Mouse (Mus musculus) cerebellum, adult 9-10 months (tissue): Measurements from ENCODE around the gene Cd63.

Source experiments
- DNase-seq: peaks from one replicate; pipeline ENCODE4 v3.0.0; 2022

Cd63 gene

DNA sequence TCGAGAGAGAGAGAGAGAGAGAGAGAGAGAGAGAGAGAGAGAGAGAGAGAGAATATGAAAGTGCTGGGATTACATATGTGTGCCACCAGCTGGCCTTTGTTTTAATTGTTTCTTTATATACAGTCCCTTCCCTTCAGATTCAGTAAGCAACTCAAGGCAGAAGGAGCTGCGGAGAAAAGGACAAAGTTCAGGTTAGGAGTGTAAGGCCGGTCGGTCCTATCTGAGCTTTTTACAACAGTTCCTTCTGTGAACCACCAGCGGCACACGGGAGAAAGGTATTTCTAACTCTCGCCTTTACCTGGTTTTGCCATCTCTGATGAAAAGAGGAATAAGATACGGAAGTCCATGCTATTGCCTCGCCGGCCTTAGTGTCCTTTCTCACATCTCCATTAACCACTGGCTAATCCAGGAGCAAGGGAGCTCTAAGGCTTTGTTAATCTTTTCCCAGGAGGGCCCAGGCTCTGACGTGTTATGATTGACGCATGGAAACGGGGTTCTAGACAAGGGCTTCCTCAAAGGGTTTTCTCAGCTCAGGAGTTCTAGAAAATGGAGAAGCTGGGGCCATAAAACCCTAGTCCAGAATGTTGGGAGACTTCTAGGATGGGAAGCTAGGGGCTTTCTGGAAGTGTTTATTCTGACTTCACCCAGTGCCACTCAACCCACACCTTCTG lies 8.1 kb downstream of the Cd63 start:
- no peak for DNase-seq

- peak; percentile 58 for DNase-seq
Measured at GRCm38 (mm10) chr10:128909567-128910028, 8.8 kb downstream of the Cd63 start.

- no peak for DNase-seq
Measured at GRCm38 (mm10) chr10:128910066-128910841, 9.5 kb downstream of the Cd63 start.

DNA sequence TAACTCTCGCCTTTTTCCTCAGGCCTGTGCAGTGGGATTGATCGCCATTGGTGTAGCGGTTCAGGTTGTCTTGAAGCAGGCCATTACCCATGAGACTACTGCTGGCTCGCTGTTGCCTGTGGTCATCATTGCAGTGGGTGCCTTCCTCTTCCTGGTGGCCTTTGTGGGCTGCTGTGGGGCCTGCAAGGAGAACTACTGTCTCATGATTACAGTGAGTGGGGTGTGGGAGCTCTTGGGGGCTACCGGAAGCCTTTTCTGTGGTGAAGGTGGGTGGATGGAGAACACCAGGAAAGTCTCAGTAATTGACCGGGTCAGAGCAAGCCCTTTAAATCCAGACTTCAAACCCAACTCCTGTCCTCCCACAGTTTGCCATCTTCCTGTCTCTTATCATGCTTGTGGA lies 10.6 kb downstream of the Cd63 start:
- DNase-seq = no peak

DNA sequence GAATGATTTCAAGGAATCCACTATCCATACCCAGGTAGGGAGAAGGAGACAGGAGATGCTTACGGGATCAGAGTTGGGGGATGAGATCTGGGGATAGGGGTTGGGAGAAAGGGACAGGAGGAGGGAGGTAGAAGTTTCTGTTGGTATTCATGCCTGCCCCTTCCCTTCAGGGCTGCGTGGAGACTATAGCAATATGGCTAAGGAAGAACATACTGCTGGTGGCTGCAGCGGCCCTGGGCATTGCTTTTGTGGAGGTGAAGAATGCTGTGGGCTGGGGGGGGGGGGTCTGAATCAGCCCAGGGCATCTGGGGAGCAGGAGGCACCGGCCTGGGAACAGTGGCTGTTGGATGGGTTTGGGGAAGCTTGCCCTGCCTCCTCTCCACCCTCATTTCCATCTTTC lies 11.5 kb downstream of the Cd63 start:
- DNase-seq = no peak

DNA sequence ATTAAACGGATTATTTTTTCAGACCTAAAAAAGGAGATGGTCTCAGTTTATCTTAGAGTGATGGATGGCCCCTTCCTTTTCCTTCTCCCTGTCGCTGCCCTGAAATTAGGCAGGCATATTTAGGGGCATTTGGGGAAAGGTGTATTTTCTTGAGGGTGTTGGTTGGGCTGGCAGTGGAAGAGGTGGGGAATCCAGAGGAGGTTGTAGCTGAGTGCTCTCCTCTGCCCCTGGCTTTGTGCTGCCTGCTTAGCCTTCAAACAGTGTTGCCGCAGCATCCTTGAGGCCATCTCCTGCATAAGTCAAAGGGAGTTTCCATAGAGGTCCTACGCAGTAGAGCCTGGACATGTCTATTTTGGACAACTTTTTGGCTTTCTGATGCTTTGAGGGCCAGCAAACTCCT lies 12.0 kb downstream of the Cd63 start:
- DNase-seq = no peak

GRCm38 (mm10) chr10:128913219-128913618 lies 12.4 kb downstream of the Cd63 start:
- DNase-seq = peak; percentile 96

DNA sequence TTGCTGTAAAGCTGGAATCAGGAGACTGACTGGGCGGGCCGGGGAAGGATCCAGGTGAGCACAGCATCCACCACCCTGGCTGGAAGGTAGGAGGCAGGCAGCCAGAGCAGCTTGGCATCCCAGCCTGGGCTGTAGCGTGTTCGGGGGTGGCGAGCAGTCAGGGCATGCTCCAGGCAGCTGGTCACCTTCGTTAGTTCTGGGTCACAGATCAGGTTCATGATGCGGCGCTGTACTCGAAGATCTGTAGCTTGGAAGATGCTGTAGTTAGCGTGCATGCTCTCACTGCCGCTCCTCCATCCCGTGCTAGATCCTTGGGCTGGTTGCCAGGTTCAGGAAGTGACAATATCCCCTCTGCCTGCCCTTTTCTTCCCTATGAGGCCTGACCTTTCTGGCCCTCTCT lies 12.9 kb downstream of the Cd63 start:
- DNase-seq = peak; percentile 52

- DNase-seq = peak; percentile 44
Measured at GRCm38 (mm10) chr10:128915550-128915949, 14.8 kb downstream of the Cd63 start.

GRCm38 (mm10) chr10:128916665-128917064 lies 15.9 kb downstream of the Cd63 start:
- peak; percentile 47 for DNase-seq

DNA sequence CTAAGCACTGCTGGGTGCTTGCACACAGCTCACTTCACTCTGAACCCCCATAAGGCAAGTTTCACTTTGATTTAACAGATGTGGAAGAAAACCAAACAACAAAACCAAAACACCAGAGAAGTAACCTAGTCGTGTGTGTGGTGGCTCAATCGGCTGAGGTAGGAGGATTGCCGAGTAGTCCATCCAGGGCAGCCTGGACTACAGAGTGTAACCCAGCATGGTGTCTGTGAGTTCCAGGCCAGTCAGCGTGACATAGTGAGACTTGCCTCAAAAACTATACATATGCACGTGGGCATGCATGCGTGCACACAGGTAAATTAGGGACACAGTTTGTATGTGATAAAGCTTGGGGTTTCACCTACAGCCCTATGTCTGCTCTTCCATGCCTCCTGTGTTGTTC lies 16.6 kb downstream of the Cd63 start:
- DNase-seq = no peak

DNA sequence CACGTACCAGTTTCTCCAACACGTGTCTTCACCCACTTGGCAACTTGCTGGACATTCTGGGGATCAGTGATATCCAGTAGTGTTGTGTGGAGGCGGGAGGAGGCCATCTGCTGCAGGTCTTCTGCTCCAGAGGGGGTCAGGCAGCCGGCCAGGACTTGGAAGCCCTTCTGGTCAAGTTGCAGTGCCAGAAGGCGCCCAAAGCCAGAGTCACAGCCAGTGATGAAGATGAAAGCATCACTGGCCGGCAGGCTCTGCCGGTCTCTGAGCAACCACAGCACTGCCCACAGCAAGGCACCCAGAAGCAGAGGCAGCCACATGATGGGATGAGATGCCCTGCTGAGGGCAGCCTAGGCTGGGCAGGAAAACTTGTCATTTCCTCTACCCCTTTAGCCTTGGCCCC lies 17.5 kb downstream of the Cd63 start:
- DNase-seq = peak; percentile 98

DNA sequence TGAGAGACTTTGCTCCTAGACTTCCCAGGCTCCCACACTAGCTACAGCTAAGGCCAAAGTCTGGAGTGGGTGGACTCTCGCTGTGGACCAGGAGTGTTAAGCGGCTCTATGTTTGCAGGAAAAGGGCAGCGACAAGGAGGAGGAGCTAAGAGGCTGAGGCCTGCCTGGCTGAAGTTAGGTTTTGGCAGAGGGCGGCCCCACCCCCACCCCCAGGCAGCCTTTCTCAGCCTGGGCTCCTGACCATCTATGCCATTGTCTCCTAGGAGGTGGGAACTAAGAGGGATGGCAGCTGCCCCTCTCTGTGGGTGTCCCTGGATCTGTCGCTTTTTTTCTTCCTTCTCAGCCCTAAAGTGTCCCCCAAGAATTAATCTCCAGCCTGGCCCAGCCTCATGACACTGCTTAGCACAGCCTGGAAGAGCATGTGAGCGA lies 18.4 kb downstream of the Cd63 start:
- DNase-seq = peak; percentile 68

- peak; percentile 25 for DNase-seq
Measured at GRCm38 (mm10) chr10:128919966-128920365, 19.2 kb downstream of the Cd63 start.

DNA sequence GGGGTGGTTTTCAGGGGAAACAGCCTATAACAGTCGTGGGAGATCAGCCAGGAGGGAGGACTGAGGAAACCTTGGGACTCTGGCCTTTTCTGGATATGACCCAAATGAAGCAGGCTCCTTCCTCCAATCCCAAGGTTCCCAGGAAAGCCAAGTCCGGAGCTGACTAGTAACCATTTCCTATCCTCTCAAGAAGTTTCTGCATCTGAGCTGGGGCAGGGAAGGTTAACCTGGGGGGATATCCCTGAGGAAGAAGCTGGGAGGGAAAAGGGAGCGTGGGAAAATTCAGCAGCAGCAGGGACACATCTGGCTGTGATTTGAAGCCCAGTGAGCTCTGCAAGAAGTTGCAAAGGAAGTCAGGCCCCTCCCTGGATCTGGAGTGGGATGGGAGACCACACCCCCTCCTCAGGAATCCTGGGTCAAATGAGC lies 20.0 kb downstream of the Cd63 start:
- no peak for DNase-seq

- DNase-seq = peak; percentile 36
Measured at GRCm38 (mm10) chr10:128921251-128921650, 20.5 kb downstream of the Cd63 start.

DNA sequence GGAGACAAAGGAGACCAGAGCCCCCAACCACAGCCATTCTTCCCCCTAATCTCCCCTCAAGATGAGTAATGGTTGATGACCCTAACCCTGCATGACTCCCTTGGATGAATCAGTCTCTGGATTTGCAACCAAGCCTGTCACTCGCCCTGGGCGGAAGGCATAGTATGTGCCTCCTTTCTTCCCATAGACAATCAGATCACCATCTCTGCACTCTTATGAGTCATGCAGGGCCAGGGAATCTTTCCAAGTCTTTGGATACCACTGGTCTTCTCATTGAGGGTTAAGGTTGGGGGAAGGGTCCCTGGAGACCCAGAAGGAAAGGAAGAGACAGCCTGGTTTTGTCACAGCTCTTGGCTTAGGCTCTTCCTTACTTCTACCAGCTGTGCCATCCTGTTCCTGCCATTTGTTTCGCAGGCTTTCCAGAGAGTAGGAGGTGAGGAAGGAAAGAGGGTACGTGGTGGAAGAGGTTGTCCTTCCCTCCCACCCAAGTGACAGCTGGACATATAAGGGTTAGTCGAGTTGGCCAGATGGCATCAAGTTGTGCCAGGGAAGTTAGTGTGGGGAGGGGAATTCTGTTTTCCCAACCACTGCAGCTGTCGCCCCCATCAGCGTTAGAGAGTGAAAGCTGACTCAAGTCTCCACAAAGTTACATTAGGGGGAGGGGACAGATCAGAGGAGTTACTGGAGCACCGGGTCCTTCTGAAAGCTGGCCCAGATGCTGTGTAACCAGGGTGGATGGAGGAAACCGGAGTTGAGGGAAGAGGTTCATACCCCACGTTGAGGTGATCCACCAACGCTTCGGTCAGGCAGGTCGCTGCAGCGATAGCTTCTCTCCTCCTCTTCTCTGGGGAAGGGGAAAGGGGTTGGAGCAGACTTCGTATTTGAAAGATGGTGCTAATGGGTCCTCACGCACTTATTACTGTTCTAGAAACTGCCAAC lies 21.4 kb downstream of the Cd63 start:
- DNase-seq = peak; percentile 69

- no peak for DNase-seq
Measured at GRCm38 (mm10) chr10:128922822-128923012, 21.9 kb downstream of the Cd63 start, which contains the start of gene Rdh5. Gene Rdh5 (minus strand): TSS chr10:128922888.

DNA sequence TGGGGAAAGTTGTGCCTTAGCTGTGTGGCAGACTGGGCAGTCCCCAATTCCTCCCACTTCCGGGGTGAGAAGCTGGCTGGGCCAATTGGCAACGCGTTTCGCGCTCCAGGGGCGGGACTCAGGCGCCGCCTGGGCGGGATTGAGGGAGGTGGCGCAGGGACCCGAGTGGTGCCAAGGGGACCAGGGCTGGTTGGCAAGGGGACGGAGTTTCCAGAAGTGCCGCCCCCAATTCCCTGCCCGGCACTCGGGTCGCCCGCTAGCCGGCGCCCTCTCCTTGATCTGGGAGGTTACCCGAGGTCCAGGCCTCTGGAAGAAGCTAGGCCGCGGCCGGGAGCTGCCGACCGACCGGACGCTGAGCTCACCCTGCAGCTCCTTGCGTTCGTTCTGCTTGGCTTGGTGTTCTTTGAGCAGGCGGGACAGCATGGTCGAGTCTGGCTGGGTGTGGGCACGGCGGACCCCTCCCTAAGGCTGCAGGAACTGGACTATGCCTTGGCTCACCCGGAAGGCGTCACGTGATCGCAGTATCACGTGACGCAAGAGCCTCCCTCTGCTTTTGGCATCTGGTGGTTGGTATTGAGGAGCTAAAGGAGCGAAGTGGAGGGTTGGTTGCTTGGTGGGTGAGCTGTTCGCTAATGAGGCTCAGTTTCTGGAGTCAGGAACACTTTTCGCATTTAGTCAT lies 22.4 kb downstream of the Cd63 start:
- DNase-seq = peak; percentile 96

DNA sequence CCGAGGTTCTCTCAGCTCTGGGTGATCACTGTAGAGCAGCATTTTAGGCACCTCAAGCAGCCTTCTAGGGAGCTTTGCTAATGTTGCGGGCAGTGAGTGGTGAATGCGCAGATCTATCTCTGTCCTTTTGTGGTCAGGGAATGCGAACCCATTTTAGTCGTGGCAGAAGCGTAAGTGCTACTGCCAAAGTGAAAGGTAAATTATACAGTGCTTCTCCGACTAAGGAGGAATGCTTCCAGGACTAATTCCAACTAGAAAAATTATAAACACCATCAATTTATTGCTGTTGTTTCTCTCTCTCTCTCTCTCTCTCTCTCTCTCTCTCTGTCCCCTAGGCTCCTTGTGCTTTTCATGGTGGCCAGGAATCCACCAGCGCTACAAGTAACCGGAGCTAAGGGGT lies 23.1 kb downstream of the Cd63 start, which contains the start of gene Bloc1s1:
Gene Bloc1s1, minus strand, starts transcription at position 101 of the 400 bp plus-strand sequence.
- DNase-seq = no peak

DNA sequence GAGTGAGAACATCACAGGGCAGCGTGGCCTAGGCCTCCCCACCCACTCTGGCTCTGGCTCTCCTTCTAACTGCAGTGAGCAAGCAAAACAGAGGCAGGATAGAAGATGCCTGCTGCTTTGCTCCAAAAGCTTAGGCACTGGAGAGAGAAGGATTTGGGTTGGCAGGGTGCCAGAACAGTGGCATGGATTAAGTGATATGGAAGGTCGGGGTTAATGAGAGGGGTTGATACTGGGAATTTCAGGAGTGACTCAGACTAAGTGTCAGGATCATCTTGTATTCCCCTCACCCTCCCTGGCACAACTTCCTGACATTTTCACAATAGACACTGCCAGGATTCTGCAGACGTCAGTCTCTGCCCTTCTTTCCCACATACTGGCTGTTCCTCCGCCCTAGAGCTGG lies 27.6 kb downstream of the Cd63 start:
- DNase-seq = peak; percentile 39

DNA sequence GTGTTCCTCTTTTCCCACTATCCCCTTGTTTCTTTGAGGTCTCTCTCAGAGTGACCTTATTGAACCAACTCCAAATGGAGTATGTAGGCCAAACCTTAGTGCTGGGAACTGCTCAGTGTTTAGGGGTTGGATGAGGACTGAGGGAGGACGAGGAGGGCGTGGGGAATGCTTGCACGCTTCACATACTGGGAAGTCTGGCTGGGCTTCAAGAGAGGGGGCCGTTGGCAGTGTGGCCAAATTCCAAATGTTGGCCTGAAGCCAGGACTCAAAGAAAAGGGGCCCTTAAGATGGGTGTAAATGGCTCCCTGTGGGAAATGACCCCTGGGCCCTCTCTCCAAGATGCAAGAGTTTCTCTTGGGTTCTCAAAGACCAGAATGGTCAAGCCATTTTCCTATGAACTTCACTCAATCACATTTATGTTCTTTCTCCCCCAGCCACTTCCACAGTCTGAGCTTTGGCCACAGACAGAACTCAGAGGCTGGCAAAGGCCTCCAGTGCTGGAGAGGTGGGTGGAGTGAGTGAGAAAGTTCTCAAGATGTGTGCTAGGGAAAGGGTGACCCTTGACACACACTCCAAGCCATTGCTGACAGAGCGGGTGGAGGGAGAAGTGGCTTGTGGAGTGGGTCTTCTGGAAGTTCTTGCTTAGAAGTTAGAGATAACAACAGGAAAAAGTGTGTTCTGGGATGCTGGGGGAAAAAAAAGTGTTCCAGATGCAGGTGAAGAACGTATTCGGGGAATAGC lies 29.0 kb downstream of the Cd63 start:
- DNase-seq = peak; percentile 41
